In genomic region chr2:91213311-91213710, GRCm38 (mm10) we compare ENCODE assay signal across 22 mouse cellular contexts. TPM values are rescaled to one million over a fixed set of nuclear protein-coding genes. Genes with fewer than 3 reads are reported as not detected.
DNase-seq lines count a peak whose midpoint lies in the region; ATAC-seq and TF ChIP-seq lines count a peak whose summit lies in the region.
"Had no signal": no experiment of that assay in that cellular context is flagged by ENCODE, and none has a peak within 500 bp of the region (broad histone marks: within the 10 kb centered on the region; RNA-seq: fewer than 3 reads in every experiment).

No protein-coding gene starts in this region.

- no peak for TF ChIP-seq POLR2A in heart, adult 2 months (IDR thresholded peaks at IDR 0.05; ENCODE audit: insufficient read depth, low read depth, low read length)

- H3K4me3 ChIP-seq in heart, adult 2 months, result no peak overlapping the region
- H3K4me3 ChIP-seq in heart, embryonic 11.5 days (ENCODE audit: low read depth, low read length), result no peak overlapping the region
- no peak overlapping the region for H3K4me3 ChIP-seq in liver, embryonic 14.5 days (ENCODE audit: insufficient read depth in 1 of 2, low read depth in 2 of 2, low read length in 2 of 2)
- no peak overlapping the region for H3K4me3 ChIP-seq in liver, embryonic 12.5 days
- H3K4me3 ChIP-seq: forebrain, embryonic 13.5 days; heart, embryonic 10.5 days; hindbrain, embryonic 15.5 days; limb, embryonic 13.5 days; liver, embryonic 15.5 days; megakaryocyte, embryonic 14.5 days; neural tube, embryonic 13.5 days had no signal

- H3K9ac ChIP-seq in heart, adult 2 months (ENCODE audit: low read depth, low read length), result no peak overlapping the region
- no peak overlapping the region for H3K9ac ChIP-seq in heart, embryonic 11.5 days (ENCODE audit: low read depth, low read length)
- H3K9ac ChIP-seq in liver, embryonic 14.5 days (replicated peaks), result no peak overlapping the region
- H3K9ac ChIP-seq in liver, embryonic 12.5 days, result no peak overlapping the region
- H3K9ac ChIP-seq: forebrain, embryonic 13.5 days; hindbrain, embryonic 15.5 days; limb, embryonic 13.5 days; liver, embryonic 15.5 days; neural tube, embryonic 13.5 days had no signal

- no peaks in the 10 kb centered on the region for H3K27me3 ChIP-seq in heart, adult 2 months (ENCODE audit: control insufficient read depth, insufficient read depth, low read length)
- H3K27me3 ChIP-seq in heart, embryonic 11.5 days (ENCODE audit: control insufficient read depth, insufficient read depth, low read length), result no peaks in the 10 kb centered on the region
- no peaks in the 10 kb centered on the region for H3K27me3 ChIP-seq in liver, embryonic 14.5 days (ENCODE audit: control insufficient read depth, insufficient read depth, low read length)
- H3K27me3 ChIP-seq in liver, embryonic 12.5 days (replicated peaks), result no peaks in the 10 kb centered on the region
- no peaks in the 10 kb centered on the region for H3K27me3 ChIP-seq in splenic B cell, adult 2 months (ENCODE audit: control insufficient read depth, insufficient read depth, low read length, poor library complexity, severe bottlenecking)
- H3K27me3 ChIP-seq: forebrain, embryonic 13.5 days; hindbrain, embryonic 15.5 days; limb, embryonic 13.5 days; liver, embryonic 15.5 days; megakaryocyte, embryonic 14.5 days; neural tube, embryonic 13.5 days had no signal

- peaks cover 2% of the 10 kb centered on the region; the same call in 1 of the 2 replicates for H3K36me3 ChIP-seq in heart, adult 2 months (ENCODE audit: control insufficient read depth, insufficient read depth, low read length)
- peaks cover 28% of the 10 kb centered on the region for H3K36me3 ChIP-seq in heart, embryonic 11.5 days (ENCODE audit: control insufficient read depth, insufficient read depth, low read length)
- peaks cover 8% of the 10 kb centered on the region for H3K36me3 ChIP-seq in liver, embryonic 14.5 days (replicated peaks; ENCODE audit: control insufficient read depth, insufficient read depth, low read depth)
- peaks cover 63% of the 10 kb centered on the region for H3K36me3 ChIP-seq in liver, embryonic 12.5 days
- peaks cover 9% of the 10 kb centered on the region for H3K36me3 ChIP-seq in splenic B cell, adult 2 months (ENCODE audit: control insufficient read depth, insufficient read depth, low read length, poor library complexity, severe bottlenecking)

- H3K79me2 ChIP-seq in heart, adult 2 months (replicated peaks; ENCODE audit: control insufficient read depth, insufficient read depth, low read length), result no peaks in the 10 kb centered on the region

- no peak overlapping the region for H3K27ac ChIP-seq in heart, adult 2 months
- no peak overlapping the region for H3K27ac ChIP-seq in heart, embryonic 11.5 days (ENCODE audit: low read depth, low read length)
- H3K27ac ChIP-seq in liver, embryonic 14.5 days, result no peak overlapping the region
- H3K27ac ChIP-seq in liver, embryonic 12.5 days, result no peak overlapping the region
- H3K27ac ChIP-seq: forebrain, embryonic 13.5 days; heart, embryonic 10.5 days; hindbrain, embryonic 15.5 days; limb, embryonic 13.5 days; liver, embryonic 15.5 days; neural tube, embryonic 13.5 days had no signal

- no peaks in the 10 kb centered on the region for H3K9me3 ChIP-seq in heart, embryonic 11.5 days (replicated peaks; ENCODE audit: control insufficient read depth, low read length)
- H3K9me3 ChIP-seq in liver, embryonic 14.5 days (ENCODE audit: control insufficient read depth, low read length), result no peaks in the 10 kb centered on the region
- H3K9me3 ChIP-seq in liver, embryonic 12.5 days (replicated peaks), result no peaks in the 10 kb centered on the region
- H3K9me3 ChIP-seq: forebrain, embryonic 13.5 days; heart, embryonic 10.5 days; hindbrain, embryonic 15.5 days; limb, embryonic 13.5 days; liver, embryonic 15.5 days; megakaryocyte, embryonic 14.5 days; neural tube, embryonic 13.5 days had no signal

- no peak overlapping the region for H3K4me2 ChIP-seq in heart, embryonic 11.5 days
- no peak overlapping the region for H3K4me2 ChIP-seq in liver, embryonic 14.5 days (ENCODE audit: low read depth)
- H3K4me2 ChIP-seq in liver, embryonic 12.5 days, result no peak overlapping the region
- H3K4me2 ChIP-seq: forebrain, embryonic 13.5 days; hindbrain, embryonic 15.5 days; limb, embryonic 13.5 days; liver, embryonic 15.5 days; neural tube, embryonic 13.5 days had no signal

- TF ChIP-seq CTCF in heart, adult 2 months (IDR thresholded peaks at IDR 0.05), result peak; percentile 38
- peak; percentile 26; the same call in 1 of the 2 replicates for TF ChIP-seq CTCF in liver, embryonic 14.5 days (IDR thresholded peaks at IDR 0.05; ENCODE audit: low read depth)

- no peak for TF ChIP-seq EP300 in heart, adult 2 months (IDR thresholded peaks at IDR 0.05; ENCODE audit: insufficient read depth, low read depth, low read length)
- TF ChIP-seq EP300 in liver, embryonic 14.5 days (IDR thresholded peaks at IDR 0.05; ENCODE audit: low read depth), result no peak

- intact Hi-C loops in heart, adult 2 months (cut with DNase I), result no loop called here

- no peaks in the 10 kb centered on the region for H3K4me1 ChIP-seq in heart, adult 2 months (ENCODE audit: control insufficient read depth, insufficient read depth, low read length)
- H3K4me1 ChIP-seq in heart, embryonic 11.5 days (ENCODE audit: control insufficient read depth, insufficient read depth, low read length), result no peaks in the 10 kb centered on the region
- H3K4me1 ChIP-seq in liver, embryonic 14.5 days (replicated peaks; ENCODE audit: control insufficient read depth in 2 of 2, insufficient read depth in 2 of 2, low read length in 1 of 2), result no peaks in the 10 kb centered on the region; a peak in 1 of 4 replicates
- no peaks in the 10 kb centered on the region for H3K4me1 ChIP-seq in liver, embryonic 12.5 days
- H3K4me1 ChIP-seq: heart, embryonic 10.5 days; hindbrain, embryonic 15.5 days; limb, embryonic 13.5 days; megakaryocyte, embryonic 14.5 days had no signal

- no peak for ATAC-seq in heart, embryonic 11.5 days (replicated peaks; ENCODE audit: insufficient number of reproducible peaks, low FRiP score, low TSS enrichment)
- ATAC-seq in liver, embryonic 14.5 days (ENCODE audit: insufficient read depth), result no peak
- no peak for ATAC-seq in liver, embryonic 12.5 days
- ATAC-seq: forebrain, embryonic 13.5 days had no signal

- DNase-seq in heart, adult 2 months, result no peak
- no peak for DNase-seq in liver, embryonic 14.5 days (ENCODE audit: low read depth in 3 of 3, low spot score in 3 of 3)
- DNase-seq in 416B (ENCODE audit: low read depth), result peak; percentile 43
- DNase-seq in splenic B cell, adult 2 months (ENCODE audit: low read depth, low spot score), result peak; percentile 23
- DNase-seq in urinary bladder, postnatal 4 days (ENCODE audit: low spot score in 2 of 2), result no peak
- DNase-seq: adrenal gland, postnatal 25 days; B cell, adult 2 months; cerebellum, adult 9-10 months; kidney, adult 2 months; kidney, postnatal 10 days; midbrain, embryonic 14.5 days; thymus, postnatal 36 days had no signal

RNA-seq across cellular contexts. Expression of gene Acp2, which starts 10.6 kb away (rescaled TPM):
- total RNA-seq in heart, adult 2 months (2021), result 10 to 100 TPM; 17.3 to 19.9 TPM
- 15.0 and 20.4 TPM in 2 replicates for polyA plus RNA-seq in heart, adult 2 months (2012; rRNA removed)
- polyA plus RNA-seq in heart, embryonic 11.5 days (2014; fragmentation: Nextera tagmentation; extraction: Ambion mirVana), result 19.0 and 20.3 TPM in 2 replicates
- polyA plus RNA-seq in liver, embryonic 14.5 days (2012; rRNA removed), result 5.9 and 7.2 TPM in 2 replicates
- 8.9 and 10.1 TPM in 2 replicates for polyA plus RNA-seq in liver, embryonic 14.5 days (2014; fragmentation: Nextera tagmentation; extraction: Ambion mirVana)
- polyA plus RNA-seq in liver, embryonic 12.5 days (2016; fragmentation: Nextera tagmentation; extraction: Ambion mirVana), result 9.6 and 10.3 TPM in 2 replicates

RNA-seq across cellular contexts. Expression of gene Nr1h3, which starts 10.7 kb away (rescaled TPM):
- total RNA-seq in heart, adult 2 months (2021), result 10 to 100 TPM; 20.3 to 27.6 TPM
- 30.6 and 32.9 TPM in 2 replicates for polyA plus RNA-seq in heart, adult 2 months (2012; rRNA removed)
- 2.5 and 2.8 TPM in 2 replicates for polyA plus RNA-seq in heart, embryonic 11.5 days (2014; fragmentation: Nextera tagmentation; extraction: Ambion mirVana)
- 14.0 and 14.2 TPM in 2 replicates for polyA plus RNA-seq in liver, embryonic 14.5 days (2012; rRNA removed)
- 12.7 and 14.3 TPM in 2 replicates for polyA plus RNA-seq in liver, embryonic 14.5 days (2014; fragmentation: Nextera tagmentation; extraction: Ambion mirVana)
- polyA plus RNA-seq in liver, embryonic 12.5 days (2016; fragmentation: Nextera tagmentation; extraction: Ambion mirVana), result 12.9 and 13.5 TPM in 2 replicates
- total RNA-seq: hematopoietic stem cell, adult 5-6 weeks had no signal

RNA-seq across cellular contexts. Expression of gene Ddb2, which starts 23.5 kb away (rescaled TPM):
- 1 to 10 TPM; 2.7 to 3.2 TPM for total RNA-seq in heart, adult 2 months (2021)
- polyA plus RNA-seq in heart, adult 2 months (2012; rRNA removed), result 8.5 and 12.6 TPM in 2 replicates
- polyA plus RNA-seq in heart, embryonic 11.5 days (2014; fragmentation: Nextera tagmentation; extraction: Ambion mirVana), result 7.3 and 8.3 TPM in 2 replicates
- 8.5 and 9.0 TPM in 2 replicates for polyA plus RNA-seq in liver, embryonic 14.5 days (2012; rRNA removed)
- polyA plus RNA-seq in liver, embryonic 14.5 days (2014; fragmentation: Nextera tagmentation; extraction: Ambion mirVana), result 4.9 and 5.9 TPM in 2 replicates
- polyA plus RNA-seq in liver, embryonic 12.5 days (2016; fragmentation: Nextera tagmentation; extraction: Ambion mirVana), result 8.3 and 8.4 TPM in 2 replicates

RNA-seq across cellular contexts. Expression of gene Madd, which starts 29.7 kb away (rescaled TPM):
- total RNA-seq in heart, adult 2 months (2021), result 1 to 10 TPM; 4.7 to 8.5 TPM
- polyA plus RNA-seq in heart, adult 2 months (2012; rRNA removed), result 6.1 and 8.6 TPM in 2 replicates
- 5.0 and 6.8 TPM in 2 replicates for polyA plus RNA-seq in heart, embryonic 11.5 days (2014; fragmentation: Nextera tagmentation; extraction: Ambion mirVana)
- 6.3 and 7.1 TPM in 2 replicates for polyA plus RNA-seq in liver, embryonic 14.5 days (2012; rRNA removed)
- polyA plus RNA-seq in liver, embryonic 14.5 days (2014; fragmentation: Nextera tagmentation; extraction: Ambion mirVana), result 2.7 and 4.8 TPM in 2 replicates
- polyA plus RNA-seq in liver, embryonic 12.5 days (2016; fragmentation: Nextera tagmentation; extraction: Ambion mirVana), result 12.1 and 13.4 TPM in 2 replicates

RNA-seq across cellular contexts. Expression of gene Pacsin3, which starts 42.4 kb away (rescaled TPM):
- total RNA-seq in heart, adult 2 months (2021), result 100 to 1,000 TPM; 141 to 157 TPM
- 139 and 165 TPM in 2 replicates for polyA plus RNA-seq in heart, adult 2 months (2012; rRNA removed)
- polyA plus RNA-seq in heart, embryonic 11.5 days (2014; fragmentation: Nextera tagmentation; extraction: Ambion mirVana), result 18.6 and 19.5 TPM in 2 replicates
- polyA plus RNA-seq in liver, embryonic 14.5 days (2012; rRNA removed), result 8.1 and 11.2 TPM in 2 replicates
- 8.8 and 10.2 TPM in 2 replicates for polyA plus RNA-seq in liver, embryonic 14.5 days (2014; fragmentation: Nextera tagmentation; extraction: Ambion mirVana)
- polyA plus RNA-seq in liver, embryonic 12.5 days (2016; fragmentation: Nextera tagmentation; extraction: Ambion mirVana), result 12.3 and 12.4 TPM in 2 replicates

Comparison
In these comparisons a context has a peak if more than half of its experiments do, and no peak if none do; other contexts are left out.
1. DNase-seq: peak in 416B (single experiment) and splenic B cell, adult 2 months (single experiment); none in heart, adult 2 months (0 of 2), liver, embryonic 14.5 days (0 of 3) and urinary bladder, postnatal 4 days (0 of 2).